Mouse (Mus musculus): ENCODE measurements around the gene Mrtfa. TPM values are rescaled to one million over a fixed set of nuclear protein-coding genes. Genes with fewer than 3 reads are reported as not detected.

The Mrtfa gene
- polyA plus RNA-seq, 1 experiment from 2014 or later = 29.7 TPM

- no peaks in the 10 kb centered on the region for H3K4me1 ChIP-seq (replicated peaks)
- no peaks in the 10 kb centered on the region for H3K9me3 ChIP-seq
- no peak for ATAC-seq (ENCODE audit: low FRiP score, low read depth)
- H3K27ac ChIP-seq (replicated peaks) = no peak overlapping the region
- H3K27me3 ChIP-seq = no peaks in the 10 kb centered on the region
- H3K36me3 ChIP-seq = peaks cover 53% of the 10 kb centered on the region
- no peak overlapping the region for H3K9ac ChIP-seq
- 82% methylated on average over 7 of the region's 7 CpGs for WGBS
- H3K4me3 ChIP-seq = no peak overlapping the region
- H3K4me2 ChIP-seq = no peak overlapping the region
These were observed 180.4 kb downstream of the Mrtfa start for GRCm38 (mm10) chr15:81010114-81010513.

- Histone ChIP-seq H3K4me1 (replicated peaks) (no peaks in the 10 kb centered on the region), H3K27ac (replicated peaks) (no peak overlapping the region), H3K4me2 (no peak overlapping the region), H3K4me3 (no peak overlapping the region), H3K9me3 (no peaks in the 10 kb centered on the region), H3K36me3 (peaks cover 57% of the 10 kb centered on the region), H3K27me3 (no peaks in the 10 kb centered on the region), H3K9ac (no peak overlapping the region)
- 65% methylated on average over 10 of the region's 10 CpGs for WGBS
- no peak for ATAC-seq (ENCODE audit: low FRiP score, low read depth)
These were observed 181.9 kb downstream of the Mrtfa start for GRCm38 (mm10) chr15:81008689-81009123.

- no peak overlapping the region for H3K27ac ChIP-seq (replicated peaks)
- no peak overlapping the region for H3K9ac ChIP-seq
- peaks cover 56% of the 10 kb centered on the region for H3K36me3 ChIP-seq
- ATAC-seq (ENCODE audit: low FRiP score, low read depth) = no peak
- H3K27me3 ChIP-seq = no peaks in the 10 kb centered on the region
- WGBS = 94% methylated on average over 8 of the region's 8 CpGs
- no peak overlapping the region for H3K4me3 ChIP-seq
- H3K4me1 ChIP-seq (replicated peaks) = no peaks in the 10 kb centered on the region
- no peaks in the 10 kb centered on the region for H3K9me3 ChIP-seq
- H3K4me2 ChIP-seq = no peak overlapping the region
These were observed 182.7 kb downstream of the Mrtfa start for GRCm38 (mm10) chr15:81007905-81008304.

GRCm38 (mm10) chr15:81007339-81007738 is 183.2 kb downstream of the Mrtfa start:
- H3K4me1 ChIP-seq (replicated peaks) = no peaks in the 10 kb centered on the region
- H3K9ac ChIP-seq = no peak overlapping the region
- WGBS = 97% methylated on average over 9 of the region's 9 CpGs
- no peak for ATAC-seq (ENCODE audit: low FRiP score, low read depth)
- peaks cover 56% of the 10 kb centered on the region for H3K36me3 ChIP-seq
- no peak overlapping the region for H3K4me3 ChIP-seq
- H3K27me3 ChIP-seq = no peaks in the 10 kb centered on the region
- no peak overlapping the region for H3K4me2 ChIP-seq
- H3K9me3 ChIP-seq = no peaks in the 10 kb centered on the region
- no peak overlapping the region for H3K27ac ChIP-seq (replicated peaks)

- no peak overlapping the region for H3K27ac ChIP-seq (replicated peaks)
- H3K4me2 ChIP-seq = no peak overlapping the region
- no peaks in the 10 kb centered on the region for H3K9me3 ChIP-seq
- H3K36me3 ChIP-seq = peaks cover 47% of the 10 kb centered on the region
- 88% methylated on average over 10 of the region's 10 CpGs for WGBS
- no peaks in the 10 kb centered on the region for H3K27me3 ChIP-seq
- ATAC-seq (ENCODE audit: low FRiP score, low read depth) = no peak
- no peaks in the 10 kb centered on the region for H3K4me1 ChIP-seq (replicated peaks)
- H3K9ac ChIP-seq = no peak overlapping the region
- H3K4me3 ChIP-seq = no peak overlapping the region
These were observed 184.3 kb downstream of the Mrtfa start for GRCm38 (mm10) chr15:81006127-81006735.

- no peak overlapping the region for H3K4me2 ChIP-seq
- ATAC-seq (ENCODE audit: low FRiP score, low read depth) = no peak
- H3K9ac ChIP-seq = no peak overlapping the region
- no peaks in the 10 kb centered on the region for H3K9me3 ChIP-seq
- peaks cover 18% of the 10 kb centered on the region for H3K36me3 ChIP-seq
- 55% methylated on average over 3 of the region's 4 CpGs for WGBS
- no peak overlapping the region for H3K27ac ChIP-seq (replicated peaks)
- 0 out of 2 replicates have a peak, but pooled peaks cover 3% of the 10 kb centered on the region for H3K4me1 ChIP-seq (replicated peaks)
- H3K27me3 ChIP-seq = no peaks in the 10 kb centered on the region
- no peak overlapping the region for H3K4me3 ChIP-seq
These were observed 190.0 kb downstream of the Mrtfa start for GRCm38 (mm10) chr15:81000419-81001138.

- no peak overlapping the region for H3K9ac ChIP-seq
- H3K4me3 ChIP-seq = no peak overlapping the region
- no peaks in the 10 kb centered on the region for H3K27me3 ChIP-seq
- 0 out of 2 replicates have a peak, but pooled peaks cover 3% of the 10 kb centered on the region for H3K4me1 ChIP-seq (replicated peaks)
- no peak for ATAC-seq (ENCODE audit: low FRiP score, low read depth)
- no peaks in the 10 kb centered on the region for H3K9me3 ChIP-seq
- no peak overlapping the region for H3K4me2 ChIP-seq
- no peak overlapping the region for H3K27ac ChIP-seq (replicated peaks)
- H3K36me3 ChIP-seq = no peaks in the 10 kb centered on the region
- WGBS = 39% methylated on average over 1 of the region's 1 CpGs
These were observed 193.5 kb downstream of the Mrtfa start for GRCm38 (mm10) chr15:80997077-80997476.

- Histone ChIP-seq H3K4me3 (no peak overlapping the region), H3K27ac (replicated peaks) (no peak overlapping the region)
These were observed 194.3 kb downstream of the Mrtfa start for GRCm38 (mm10) chr15:80996090-80996835.

GRCm38 (mm10) chr15:80994959-80995358 is 195.6 kb downstream of the Mrtfa start:
- no peak overlapping the region for H3K4me3 ChIP-seq
- WGBS = 90% methylated on average over 5 of the region's 5 CpGs
- no peak overlapping the region for H3K4me2 ChIP-seq
- no peaks in the 10 kb centered on the region for H3K9me3 ChIP-seq
- H3K27me3 ChIP-seq = no peaks in the 10 kb centered on the region
- ATAC-seq (ENCODE audit: low FRiP score, low read depth) = no peak
- no peak overlapping the region for H3K27ac ChIP-seq (replicated peaks)
- H3K36me3 ChIP-seq = no peaks in the 10 kb centered on the region
- no peak overlapping the region for H3K9ac ChIP-seq
- H3K4me1 ChIP-seq (replicated peaks) = 0 out of 2 replicates have a peak, but pooled peaks cover 3% of the 10 kb centered on the region

More at GRCm38 (mm10) chr15:80996090-80996835, 194.3 kb downstream of the Mrtfa start:
- Histone ChIP-seq H3K9ac (no peak overlapping the region), H3K36me3 (no peaks in the 10 kb centered on the region), H3K4me1 (replicated peaks) (0 out of 2 replicates have a peak, but pooled peaks cover 3% of the 10 kb centered on the region), H3K27me3 (no peaks in the 10 kb centered on the region), H3K4me2 (no peak overlapping the region), H3K9me3 (no peaks in the 10 kb centered on the region)
- ATAC-seq (ENCODE audit: low FRiP score, low read depth) = no peak
- 81% methylated on average over 6 of the region's 6 CpGs for WGBS

- Histone ChIP-seq H3K27ac (replicated peaks) (no peak overlapping the region), H3K9me3 (no peaks in the 10 kb centered on the region), H3K4me3 (no peak overlapping the region), H3K4me2 (no peak overlapping the region), H3K9ac (no peak overlapping the region), H3K4me1 (replicated peaks) (no peaks in the 10 kb centered on the region), H3K27me3 (no peaks in the 10 kb centered on the region), H3K36me3 (no peaks in the 10 kb centered on the region)
- 85% methylated on average over 3 of the region's 3 CpGs for WGBS
- ATAC-seq (ENCODE audit: low FRiP score, low read depth) = no peak
These were observed 200.8 kb downstream of the Mrtfa start for GRCm38 (mm10) chr15:80989712-80990111.

- H3K9me3 ChIP-seq = no peaks in the 10 kb centered on the region
- no peak overlapping the region for H3K4me3 ChIP-seq
- H3K27ac ChIP-seq (replicated peaks) = no peak overlapping the region
- WGBS = 52% methylated on average over 1 of the region's 1 CpGs
- H3K36me3 ChIP-seq = no peaks in the 10 kb centered on the region
- no peaks in the 10 kb centered on the region for H3K27me3 ChIP-seq
- H3K4me2 ChIP-seq = no peak overlapping the region
- no peaks in the 10 kb centered on the region for H3K4me1 ChIP-seq (replicated peaks)
- no peak overlapping the region for H3K9ac ChIP-seq
- ATAC-seq (ENCODE audit: low FRiP score, low read depth) = no peak
These were observed 202.2 kb downstream of the Mrtfa start for GRCm38 (mm10) chr15:80988331-80988730.

GRCm38 (mm10) chr15:80983264-80983663 is 207.3 kb downstream of the Mrtfa start:
- ATAC-seq (ENCODE audit: low FRiP score, low read depth) = no peak
- no peaks in the 10 kb centered on the region for H3K36me3 ChIP-seq
- 85% methylated on average over 2 of the region's 2 CpGs for WGBS
- no peak overlapping the region for H3K4me3 ChIP-seq
- no peaks in the 10 kb centered on the region for H3K27me3 ChIP-seq
- H3K27ac ChIP-seq (replicated peaks) = no peak overlapping the region
- no peak overlapping the region for H3K4me2 ChIP-seq
- H3K9me3 ChIP-seq = no peaks in the 10 kb centered on the region
- H3K4me1 ChIP-seq (replicated peaks) = peaks cover 16% of the 10 kb centered on the region
- H3K9ac ChIP-seq = no peak overlapping the region
